Mouse (Mus musculus) natural killer cell, adult 2 months (primary cell): ENCODE results near the gene Olfr1441.
A peak's percentile ranks its signal among the peaks of the same experiment; 100 is the strongest.

Experiments used
- DNase-seq, 2 experiments: peaks; one replicate each; pipeline ENCODE4 v3.0.0; 2022; ENCODE audit warnings: low spot score in 2 of 2

The Olfr1441 gene

DNA sequence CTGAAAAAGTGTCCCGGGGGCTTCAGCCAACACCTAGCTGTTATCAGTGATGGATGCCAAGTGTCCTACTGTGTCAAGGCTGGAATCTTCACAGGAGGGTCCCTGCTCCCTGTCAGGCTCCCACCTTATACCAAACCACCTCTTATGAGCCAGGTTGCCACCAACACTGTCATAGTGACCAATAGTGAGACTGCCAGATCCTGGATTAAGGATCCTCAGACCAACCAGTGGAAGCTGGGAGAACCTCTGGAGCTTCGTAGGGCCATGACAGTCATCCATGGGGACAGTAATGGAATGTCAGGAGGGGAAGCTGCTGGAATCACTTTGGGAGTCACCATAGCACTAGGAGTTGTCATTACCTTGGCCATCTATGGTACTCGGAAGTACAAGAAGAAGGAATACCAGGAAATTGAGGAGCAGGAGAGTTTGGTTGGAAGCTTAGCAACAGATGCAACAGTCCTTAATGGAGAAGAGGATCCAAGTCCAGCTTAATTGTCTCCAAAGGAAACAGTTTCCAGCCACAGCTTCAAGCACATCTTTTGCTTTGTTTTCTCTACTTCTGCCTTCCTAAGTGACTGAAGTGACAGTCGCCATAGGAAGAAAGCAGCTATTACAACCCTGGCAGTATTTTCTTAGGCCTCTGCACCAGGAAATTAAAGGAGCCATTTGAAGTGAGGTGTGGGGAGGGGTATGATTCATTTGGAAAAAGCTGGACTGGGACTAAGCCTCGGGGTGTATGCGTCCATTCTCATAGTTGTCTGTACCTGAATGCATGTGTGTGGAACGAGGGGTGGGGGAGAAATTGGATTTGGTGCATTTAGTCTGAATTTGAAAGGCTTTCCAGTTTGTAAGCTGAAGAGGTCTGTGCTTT, 45.9 kb downstream of the Olfr1441 start:
- no peak for DNase-seq

DNA sequence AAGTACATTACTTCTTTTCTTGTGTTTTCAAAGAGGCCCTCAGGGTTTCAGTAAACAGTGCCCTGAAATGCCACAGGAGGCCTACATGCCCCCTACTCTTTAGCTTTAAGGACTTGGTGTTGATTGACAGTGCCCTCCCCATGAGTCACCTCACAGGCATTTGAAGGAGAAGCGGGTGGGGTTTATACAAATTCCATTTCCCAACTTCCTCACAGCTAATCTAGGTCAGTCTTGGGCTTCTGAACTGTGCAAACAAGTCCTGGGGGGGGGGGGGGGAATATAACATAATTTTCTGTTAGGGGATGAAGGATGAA, 46.4 kb downstream of the Olfr1441 start:
- DNase-seq: no peak

DNA sequence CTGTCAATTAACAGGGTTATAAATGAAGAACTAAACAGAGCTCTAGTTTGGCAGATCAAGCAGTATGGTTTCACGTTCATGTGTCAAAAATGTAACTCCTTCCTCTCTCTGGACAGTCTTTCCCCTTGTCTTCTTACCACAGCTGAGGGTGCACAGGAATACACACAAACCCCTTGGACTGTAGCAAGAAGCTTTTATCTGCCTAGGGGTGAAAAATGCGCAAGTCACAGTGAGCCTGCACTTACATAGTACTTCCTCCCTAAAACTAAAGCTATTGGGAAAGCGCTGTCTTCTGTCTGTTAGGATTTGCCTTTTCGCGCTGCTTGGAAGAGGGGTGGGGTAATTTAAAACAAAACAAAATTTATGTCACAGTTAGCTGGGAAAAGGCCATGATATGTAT, 46.9 kb downstream of the Olfr1441 start:
- DNase-seq: no peak

DNA sequence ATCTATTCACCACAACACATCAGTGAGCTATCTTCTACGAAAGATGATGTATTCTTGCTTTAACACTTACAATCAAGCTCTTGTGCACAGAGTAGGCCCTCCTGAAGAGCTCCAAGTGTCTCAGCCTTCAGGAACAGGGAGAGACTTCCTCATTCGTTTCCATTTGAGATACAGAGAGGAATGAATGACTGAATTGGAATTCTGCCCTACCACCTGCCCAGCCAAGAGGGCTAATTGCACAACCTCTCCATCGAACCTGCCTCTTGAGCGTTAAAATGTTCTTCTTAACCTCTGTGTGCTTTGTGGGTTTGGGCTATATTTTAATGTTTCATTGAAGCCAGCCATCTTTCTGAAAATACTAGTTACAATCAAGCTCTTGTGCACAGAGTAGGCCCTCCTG, 47.4 kb downstream of the Olfr1441 start:
- DNase-seq: no peak

DNA sequence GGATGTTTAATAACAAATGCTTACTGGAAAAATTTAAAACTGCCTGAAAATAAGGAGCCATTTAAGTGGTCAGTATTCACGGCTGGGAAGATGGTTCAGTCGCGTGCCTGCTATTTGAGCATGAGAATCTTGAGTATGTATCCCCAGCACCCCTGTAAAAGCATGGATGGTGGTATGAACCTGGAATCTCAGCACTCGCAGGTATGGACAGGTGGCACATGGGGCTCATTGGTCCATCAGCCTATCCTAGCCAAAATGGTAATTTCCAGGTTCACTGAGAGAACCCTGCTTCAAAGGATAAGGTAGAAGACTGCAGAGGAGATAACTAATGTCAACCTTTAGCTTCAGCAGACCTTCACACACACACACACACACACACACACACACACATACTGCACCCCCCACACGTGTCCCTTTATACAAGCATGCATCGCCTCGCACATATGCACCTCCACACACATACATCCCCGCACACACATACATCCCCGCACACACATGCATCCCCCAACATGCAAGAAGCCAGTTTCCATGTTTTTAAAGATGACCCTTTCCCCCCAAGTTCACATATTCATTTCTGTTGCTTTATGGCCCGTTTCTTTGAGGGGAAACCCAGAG, 48.4 kb downstream of the Olfr1441 start:
- DNase-seq: no peak

DNA sequence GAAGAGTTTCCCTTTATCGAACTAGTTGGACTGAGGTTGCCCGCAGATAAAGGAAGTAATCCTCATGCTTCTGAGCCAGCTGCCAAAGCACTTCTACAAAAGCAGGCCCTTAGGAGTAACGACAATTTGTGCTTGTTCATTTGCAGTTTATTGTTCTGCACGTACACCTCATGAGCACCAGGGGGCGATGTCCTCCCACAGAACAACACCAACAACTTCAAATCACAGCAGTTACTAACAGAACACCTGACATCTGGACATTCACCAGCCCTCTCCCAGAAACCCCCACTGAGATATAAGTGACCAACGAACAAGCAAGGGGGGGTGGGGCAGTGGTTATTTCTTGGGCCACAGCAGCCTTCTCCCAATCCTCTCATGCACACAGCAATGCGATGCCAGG, 49.0 kb downstream of the Olfr1441 start:
- DNase-seq: peak; percentile 44 to 69

DNA sequence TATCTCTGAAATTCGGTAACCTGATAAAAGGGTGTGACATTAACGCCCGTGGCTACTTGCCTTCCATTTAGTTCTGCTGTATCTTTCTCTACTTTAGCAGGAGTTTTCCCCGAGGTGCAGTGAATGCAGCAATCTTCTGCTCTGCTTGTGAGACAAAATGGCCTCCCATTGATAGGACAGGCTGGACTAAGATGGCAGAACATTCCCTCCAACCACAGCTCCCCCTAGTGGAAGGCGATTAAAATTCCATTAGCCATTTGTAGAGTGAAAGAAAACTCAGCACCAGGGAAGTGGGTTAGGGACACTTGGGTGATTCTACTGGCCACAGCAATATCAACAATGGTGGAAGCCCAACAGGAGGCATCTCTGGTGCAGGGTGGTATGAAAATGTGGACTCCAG, 50.2 kb downstream of the Olfr1441 start:
- DNase-seq: peak; percentile 39 to 60

DNA sequence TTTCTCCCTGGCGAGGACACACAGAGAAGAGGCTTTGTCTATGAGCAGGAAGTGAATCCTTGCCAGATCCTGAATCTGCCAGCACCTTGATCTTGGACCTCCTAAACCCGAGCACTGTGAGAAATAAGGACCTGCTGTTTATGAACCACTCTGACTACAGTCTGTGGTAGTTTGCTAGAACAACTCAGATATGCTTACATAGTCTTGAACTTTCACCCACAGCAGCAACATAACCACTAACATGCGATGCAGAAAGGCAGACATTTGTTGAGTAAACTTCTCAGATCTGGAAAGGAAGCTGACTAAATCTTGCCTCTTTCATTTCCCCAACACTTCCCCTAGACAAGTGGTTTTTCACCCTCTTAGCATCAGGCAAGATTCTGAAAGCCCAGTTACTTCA, 54.6 kb downstream of the Olfr1441 start:
- peak in 1 of 2 experiments; percentile 21 for DNase-seq

DNA sequence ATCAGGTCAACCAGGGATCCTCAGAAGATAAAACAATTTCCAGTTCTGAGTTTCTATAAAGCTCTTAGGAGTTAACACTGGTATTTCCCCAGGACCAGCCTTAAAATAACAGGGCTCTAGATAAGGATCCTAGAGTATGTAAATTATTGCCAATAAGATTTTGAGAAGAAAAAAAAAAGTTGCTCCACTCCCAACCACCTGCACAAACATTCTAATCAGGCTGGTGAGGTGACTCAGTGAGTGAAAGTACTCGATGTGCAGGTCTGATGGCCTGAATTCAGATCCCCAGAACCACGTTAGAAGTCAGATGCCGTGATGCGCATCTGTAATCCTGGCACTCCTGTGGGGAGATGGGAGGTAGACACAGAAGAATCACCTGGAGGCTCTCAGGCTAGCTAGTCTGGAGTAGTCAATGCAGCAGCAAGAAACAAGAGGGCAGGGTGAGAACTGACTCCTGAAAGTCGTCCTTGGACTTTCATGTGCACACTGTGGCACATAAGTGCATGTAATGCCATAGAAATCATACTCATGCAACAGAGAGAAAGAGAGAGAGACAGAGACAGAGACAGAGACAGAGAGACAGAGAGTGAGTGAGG, 55.2 kb downstream of the Olfr1441 start:
- DNase-seq: no peak
